Mouse (Mus musculus): ENCODE data around the gene Smg7. TPM values are rescaled to one million over a fixed set of nuclear protein-coding genes. Genes with fewer than 3 reads are reported as not detected.

The Smg7 gene
- total RNA-seq, 2 experiments from 2014 or later, result 78.9 to 80.4 TPM

DNA sequence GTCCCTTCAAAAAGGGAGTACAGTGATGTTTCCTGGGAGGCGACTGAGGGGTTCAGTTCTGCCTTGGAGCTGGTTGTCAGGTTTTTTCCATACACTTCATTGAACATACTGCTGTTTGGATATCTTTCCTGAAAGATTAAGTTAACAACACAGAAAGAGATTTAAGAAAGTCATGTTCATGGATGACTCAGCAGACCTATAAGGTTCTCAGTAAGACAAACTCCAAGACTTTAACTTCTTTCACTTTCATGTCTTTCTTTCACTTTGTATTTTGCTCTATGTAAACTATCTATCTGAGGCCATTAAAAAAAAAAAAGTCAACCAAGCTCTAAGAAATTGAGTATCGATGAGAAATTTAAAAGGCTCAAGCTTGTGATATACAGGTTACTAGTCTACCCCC is 61.4 kb downstream of the Smg7 start:
- no peak for DNase-seq (ENCODE audit: low spot score in 2 of 2)

DNA sequence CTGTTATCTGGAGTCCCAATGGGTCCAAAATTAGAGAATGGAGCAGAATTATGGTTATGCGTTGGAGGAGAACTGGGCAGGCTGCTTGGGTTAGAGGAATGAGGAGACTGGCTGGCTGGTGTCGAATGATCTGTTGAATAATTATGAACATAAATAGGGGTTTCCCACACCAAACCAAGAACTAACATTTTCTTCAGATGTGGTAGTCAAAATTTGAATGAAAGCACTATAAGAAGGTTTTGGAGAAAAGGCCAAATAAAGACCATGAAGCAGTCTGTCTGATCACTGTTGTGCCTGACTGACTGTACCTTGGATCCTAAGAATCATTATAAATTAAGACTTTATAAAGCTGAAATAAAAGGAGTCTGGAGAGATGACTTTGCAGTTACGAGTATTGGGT is 62.1 kb downstream of the Smg7 start:
- no peak for DNase-seq (ENCODE audit: low spot score in 2 of 2)

DNA sequence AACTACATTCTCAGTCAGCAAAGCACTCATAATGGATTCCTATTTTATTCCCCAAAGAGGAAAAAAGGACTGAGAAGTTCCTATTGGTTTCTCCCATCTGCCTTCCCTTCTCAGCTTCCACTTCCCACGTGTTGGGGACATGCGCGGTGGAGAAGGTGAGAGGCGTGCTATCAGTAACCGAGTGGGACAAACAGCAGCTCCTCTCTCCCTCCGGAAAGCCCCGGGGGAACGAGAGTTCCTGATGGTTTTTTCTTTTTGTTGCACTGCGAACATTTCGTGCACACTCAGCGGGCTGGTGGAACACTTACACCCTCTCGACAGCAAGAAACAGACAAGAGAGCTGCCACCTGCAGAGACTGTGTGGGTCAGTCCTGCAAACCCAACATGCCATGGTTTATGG is 63.6 kb downstream of the Smg7 start:
- DNase-seq (ENCODE audit: low spot score in 2 of 2), result peak in 1 of 2 experiments; percentile 50

DNA sequence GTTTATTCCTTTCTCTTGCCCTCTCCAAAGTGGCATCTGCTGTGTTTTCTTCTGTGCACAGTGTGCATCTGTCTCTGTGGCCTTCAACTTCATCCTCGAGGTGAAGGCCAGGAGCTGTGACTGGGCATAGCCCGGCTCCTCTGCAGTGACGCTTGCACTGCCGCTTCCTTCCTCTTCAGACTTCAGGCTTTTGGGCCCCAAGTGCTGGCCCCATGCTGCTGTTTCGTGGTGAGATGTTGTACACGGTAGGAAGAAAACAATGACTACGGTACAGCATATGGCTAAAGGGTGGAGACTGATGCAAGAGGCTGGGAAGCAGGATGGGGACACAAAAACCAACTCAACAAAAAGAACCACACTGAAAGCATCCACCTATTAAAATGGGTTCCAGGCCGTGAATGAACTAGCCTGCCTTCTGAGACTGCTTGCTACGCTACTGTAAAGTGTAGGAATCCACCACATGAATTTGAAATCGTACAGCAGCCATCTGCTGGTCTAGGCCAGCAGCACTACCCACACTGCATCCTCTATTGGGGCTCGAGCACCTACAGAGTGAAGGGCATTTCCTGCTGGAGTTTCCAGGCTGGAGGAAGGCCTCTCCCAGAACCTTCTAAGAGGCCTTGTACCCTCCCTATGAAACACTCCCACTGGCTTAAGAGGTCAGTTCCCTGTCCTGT is 64.3 kb downstream of the Smg7 start:
- DNase-seq (ENCODE audit: low spot score in 2 of 2), result no peak

DNA sequence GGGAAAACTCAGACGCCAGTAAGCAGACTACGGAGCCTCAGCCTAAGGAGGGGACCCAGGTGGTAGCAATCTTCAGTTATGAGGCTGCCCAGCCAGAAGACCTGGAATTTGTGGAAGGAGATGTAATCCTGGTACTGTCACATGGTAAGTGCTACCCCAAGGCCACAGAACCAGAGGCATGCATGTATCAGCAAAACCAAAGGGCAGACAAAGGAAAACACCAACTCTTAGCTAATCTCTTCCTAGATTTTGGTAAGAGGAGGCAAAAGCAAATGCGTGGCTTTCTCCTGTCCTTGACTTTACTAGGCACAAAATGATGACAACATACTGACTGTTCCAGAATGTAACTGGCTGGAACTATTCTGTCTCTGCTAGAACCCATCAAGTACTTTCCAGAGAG is 67.4 kb downstream of the Smg7 start:
- no peak for DNase-seq (ENCODE audit: low spot score in 2 of 2)

DNA sequence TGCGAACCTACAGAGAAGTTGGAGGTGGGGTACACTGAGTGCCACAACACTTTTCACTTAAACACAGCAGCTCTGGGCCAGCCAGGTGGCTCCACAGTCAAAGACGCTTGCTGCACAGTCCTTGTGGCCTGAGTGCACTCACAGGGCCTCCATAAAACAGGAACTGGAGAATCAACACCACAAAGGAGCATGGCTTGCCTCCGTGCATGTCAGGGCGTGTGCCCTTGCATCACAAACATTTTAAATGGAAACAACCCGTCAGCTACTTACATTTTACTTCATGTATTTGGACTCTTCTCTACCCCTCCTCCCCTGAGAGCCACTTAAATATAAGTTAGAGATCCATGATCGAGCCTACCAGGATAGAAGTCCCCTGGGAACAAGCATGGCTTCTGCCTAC is 70.1 kb downstream of the Smg7 start:
- no peak for DNase-seq (ENCODE audit: low spot score in 2 of 2)

DNA sequence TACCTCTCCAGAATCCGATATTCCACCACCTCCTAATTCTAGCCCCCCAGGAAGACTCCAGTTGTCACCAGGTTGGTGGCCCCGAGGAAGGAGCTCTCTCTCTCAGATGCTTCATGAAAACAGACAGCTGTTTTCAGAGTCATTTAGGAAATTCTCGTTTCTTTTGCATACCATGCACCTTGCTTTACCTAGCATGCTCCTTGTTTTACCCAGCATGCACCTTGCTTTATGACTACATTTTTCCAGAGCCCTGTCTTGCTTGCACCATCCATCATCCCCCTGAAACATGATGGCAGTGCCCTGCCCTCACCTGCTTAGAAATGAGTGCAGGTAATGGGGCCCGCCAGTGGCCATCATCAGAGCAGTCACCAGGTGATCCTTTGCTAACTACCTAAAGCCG is 70.8 kb downstream of the Smg7 start:
- DNase-seq (ENCODE audit: low spot score in 2 of 2), result no peak

DNA sequence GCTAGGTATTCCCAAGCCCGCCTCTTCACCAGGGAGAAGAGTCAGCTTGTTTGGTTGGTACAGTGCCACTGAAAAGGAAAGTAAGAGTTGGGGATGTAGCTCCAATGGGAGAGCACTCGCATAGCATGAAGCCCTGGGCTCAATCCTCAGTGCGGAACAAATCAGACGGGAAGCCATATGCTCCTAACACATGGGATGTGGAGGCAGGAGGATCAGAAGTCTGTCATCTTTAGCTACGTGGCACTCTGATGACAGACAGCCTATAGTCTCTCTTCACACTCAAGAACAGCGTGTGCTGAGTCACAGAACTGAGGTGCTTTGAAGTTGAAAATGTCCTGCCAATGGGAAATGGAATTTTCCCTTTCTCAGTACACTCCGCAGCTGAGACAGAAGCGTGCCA is 71.4 kb downstream of the Smg7 start:
- DNase-seq (ENCODE audit: low spot score in 2 of 2), result peak in 1 of 2 experiments; percentile 88

DNA sequence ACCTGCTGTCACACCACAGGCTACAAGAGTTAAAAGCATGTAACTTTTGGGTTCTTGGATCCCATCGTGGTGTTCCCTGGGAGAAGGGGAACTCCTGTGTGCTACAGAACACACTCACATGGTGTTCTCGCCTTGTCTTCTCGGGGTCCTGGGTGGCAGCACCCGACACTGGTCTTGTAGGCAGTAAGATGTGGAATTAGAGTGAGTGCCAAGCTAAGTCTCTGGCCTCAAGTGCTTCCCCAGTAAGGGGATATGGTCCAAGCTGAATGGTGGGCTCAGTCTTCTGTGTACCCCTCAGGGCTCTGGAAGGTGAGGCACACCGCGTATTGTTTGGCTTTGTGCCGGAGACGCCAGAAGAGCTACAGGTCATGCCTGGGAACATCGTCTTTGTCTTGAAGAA is 72.4 kb downstream of the Smg7 start:
- DNase-seq (ENCODE audit: low spot score in 2 of 2), result no peak

DNA sequence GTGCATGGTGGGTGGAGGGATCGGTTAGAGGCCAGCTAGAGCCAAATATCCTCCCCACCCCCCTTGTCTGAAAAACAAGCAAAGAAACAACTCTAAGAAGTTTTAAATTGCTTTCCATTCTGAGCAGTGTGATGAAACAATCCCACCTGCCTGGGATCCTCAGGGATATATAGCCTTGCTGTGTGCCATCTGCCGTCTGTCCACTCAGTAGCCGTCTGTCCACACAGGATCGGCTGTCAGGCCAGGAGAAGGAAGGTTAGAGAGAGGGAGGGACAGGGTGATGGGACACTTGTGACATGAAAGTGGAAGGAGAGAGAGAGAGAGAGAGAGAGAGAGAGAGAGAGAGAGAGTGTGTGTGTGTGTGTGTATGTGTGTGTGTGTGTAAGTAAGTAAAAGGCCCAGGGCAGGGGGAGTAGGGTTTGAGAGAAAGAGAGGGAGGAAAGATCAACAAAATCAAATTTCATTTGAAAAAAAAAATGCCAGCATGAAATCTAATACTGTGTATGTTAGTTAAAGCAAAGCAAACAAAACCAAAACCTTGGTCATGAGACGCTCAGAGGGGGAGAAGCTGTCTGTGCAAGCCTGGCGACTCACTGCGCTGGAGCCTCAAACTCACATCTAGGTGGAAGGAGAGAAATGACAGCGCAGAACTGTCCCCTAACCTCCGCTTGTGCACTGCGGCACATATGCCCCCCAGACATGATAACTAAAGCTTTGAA is 73.7 kb downstream of the Smg7 start:
- DNase-seq (ENCODE audit: low spot score in 2 of 2), result no peak

DNA sequence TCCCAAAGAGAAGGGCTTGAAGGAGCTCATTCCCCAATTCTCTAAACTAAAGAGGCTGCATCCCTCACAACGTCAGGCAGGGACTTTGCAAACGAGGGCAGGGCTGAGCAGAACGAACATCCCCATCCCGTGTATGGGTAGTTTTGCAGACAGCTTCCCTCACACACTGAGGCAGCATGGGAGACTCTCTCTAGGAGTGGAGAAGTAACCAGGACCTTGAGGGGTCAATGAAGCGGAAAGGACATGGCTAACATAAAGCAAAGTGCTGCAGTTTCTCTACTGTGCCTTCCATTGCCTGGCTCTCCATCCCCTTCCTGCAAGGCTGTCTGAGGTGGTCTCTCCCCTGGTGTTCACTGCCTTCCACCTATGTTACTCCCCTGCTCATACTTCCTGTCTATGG is 74.3 kb downstream of the Smg7 start:
- DNase-seq (ENCODE audit: low spot score in 2 of 2), result no peak

DNA sequence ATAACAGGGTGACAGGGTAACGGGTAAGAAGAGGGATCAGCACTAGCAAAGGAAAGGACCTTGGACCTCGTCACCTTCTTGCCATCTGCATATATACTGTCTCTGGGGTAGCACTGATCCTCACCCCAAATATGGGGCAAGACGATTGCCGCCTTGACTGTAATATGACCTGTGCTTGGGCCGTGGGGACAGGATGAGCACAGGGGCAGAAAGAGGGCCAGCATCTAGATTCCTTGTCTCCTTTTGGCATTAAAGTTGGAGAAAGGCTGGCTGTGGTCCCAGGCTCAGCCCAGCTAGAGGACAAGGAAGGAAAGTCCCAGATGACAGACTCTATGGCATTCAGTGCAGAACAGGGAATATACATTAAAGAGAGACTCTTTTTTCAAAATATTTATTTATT is 76.0 kb downstream of the Smg7 start:
- DNase-seq (ENCODE audit: low spot score in 2 of 2), result no peak

DNA sequence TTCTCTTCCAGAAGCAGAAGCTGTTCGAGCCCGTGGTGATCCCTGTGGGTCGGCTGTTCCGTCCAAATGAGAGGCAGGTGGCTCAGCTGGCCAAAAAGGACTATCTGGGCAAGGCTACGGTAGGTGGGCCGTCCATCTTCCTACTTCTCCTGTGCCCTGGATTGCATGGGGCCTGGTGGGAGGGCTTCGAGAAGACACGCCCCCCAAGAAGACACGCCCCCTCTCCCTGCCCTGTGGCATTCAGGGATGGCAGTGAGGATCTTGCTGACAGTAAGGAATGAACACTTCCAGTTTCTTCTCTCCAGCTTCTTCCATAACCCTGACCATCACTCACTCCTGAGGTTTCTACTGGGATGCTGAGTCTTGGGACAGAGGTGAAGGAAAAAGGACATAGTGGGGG is 78.2 kb downstream of the Smg7 start:
- no peak for DNase-seq (ENCODE audit: low spot score in 2 of 2)

DNA sequence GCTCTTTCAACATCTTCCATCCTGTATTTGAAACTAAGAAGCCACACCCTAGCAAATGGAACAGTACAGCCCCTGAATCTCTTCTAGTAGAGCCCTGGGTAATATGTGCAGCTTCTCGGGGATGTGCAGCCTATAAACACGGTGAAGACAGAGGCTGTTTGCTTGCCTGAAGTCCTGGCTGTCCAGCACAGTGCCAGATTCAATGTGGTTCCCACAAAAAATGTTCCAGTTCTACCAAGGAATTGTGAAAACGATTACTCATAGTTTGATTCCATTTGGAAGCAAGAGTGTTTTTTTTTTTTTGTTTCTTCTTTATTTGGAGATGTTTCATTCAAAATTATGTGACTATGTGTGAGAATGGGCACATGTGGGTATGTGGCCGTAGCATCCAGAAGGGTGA is 80.7 kb downstream of the Smg7 start:
- no peak for DNase-seq (ENCODE audit: low spot score in 2 of 2)

DNA sequence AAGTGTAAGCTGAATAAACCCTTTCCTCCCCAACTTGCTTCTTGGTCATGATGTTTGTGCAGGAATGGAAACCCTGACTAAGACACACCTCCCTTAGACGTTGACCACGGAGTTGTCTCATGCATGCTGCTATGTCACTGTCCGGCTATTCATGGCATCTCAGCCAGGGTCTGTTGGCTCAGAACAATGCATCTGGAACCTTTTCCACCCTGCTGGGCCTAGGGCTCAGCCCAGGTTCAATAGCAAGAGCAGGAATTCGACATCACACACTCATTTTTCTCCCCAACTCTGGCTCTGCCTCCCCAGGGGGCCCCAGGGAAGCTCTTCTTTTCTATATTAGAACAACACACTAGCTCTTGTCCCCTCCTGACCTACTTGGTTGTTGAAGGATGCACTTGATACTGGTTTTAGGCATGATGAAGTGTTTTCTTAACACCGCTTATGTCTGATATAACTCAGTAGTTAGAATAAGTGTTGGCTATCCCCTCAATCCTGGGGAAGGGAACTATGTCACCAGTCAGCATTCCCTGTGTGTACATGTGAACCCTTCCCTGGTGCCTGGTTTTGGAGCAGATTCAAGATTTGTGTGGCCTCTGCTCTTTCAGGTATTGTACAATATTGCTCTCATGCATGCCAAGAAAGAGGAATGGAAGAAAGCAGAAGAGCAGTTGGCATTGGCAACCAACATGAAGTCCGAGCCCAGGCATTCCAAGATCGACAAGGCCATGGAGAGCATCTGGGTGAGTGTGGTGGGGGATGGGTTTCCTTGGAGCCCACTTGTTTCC is 81.3 kb downstream of the Smg7 start:
- no peak for DNase-seq (ENCODE audit: low spot score in 2 of 2)

DNA sequence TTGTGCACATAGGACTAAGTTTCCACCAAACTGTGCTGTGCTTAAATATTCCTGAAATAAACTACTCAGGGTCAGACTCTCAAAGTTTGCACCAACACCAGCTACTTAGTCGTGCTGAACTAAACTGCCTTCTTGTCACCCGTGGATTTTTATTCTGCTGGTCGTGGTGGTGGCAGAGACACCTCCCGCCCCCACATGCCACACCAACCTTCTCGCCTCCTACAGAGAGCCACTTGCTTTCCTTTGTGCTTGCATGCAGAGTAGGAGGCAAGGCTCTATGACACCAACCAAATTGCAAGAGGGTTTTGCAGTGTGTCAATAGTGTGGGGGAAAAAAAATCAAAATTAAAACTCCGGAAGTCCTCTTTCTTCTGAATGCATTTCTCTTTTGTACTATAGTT is 82.9 kb downstream of the Smg7 start:
- DNase-seq (ENCODE audit: low spot score in 2 of 2), result no peak

DNA sequence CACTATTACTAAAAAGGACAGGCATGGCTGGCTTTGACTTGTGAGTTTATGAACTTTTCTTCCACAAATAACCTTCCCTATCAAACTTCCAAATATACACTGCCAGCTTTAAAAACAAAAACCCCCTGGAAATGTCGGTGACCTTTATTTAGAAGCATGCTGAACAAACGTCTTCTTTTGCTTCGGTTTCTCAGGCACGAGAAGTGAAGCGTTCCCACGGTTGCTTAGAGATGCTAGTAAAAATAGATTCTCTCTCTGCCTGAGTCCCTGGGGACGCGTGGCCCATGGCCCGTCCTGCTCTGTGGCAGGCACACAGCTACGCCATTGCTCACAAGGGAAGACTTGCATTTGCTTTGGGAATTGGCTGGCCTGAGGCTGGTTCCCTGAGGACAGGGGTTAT is 84.7 kb downstream of the Smg7 start:
- DNase-seq (ENCODE audit: low spot score in 2 of 2), result peak in 1 of 2 experiments; percentile 43

DNA sequence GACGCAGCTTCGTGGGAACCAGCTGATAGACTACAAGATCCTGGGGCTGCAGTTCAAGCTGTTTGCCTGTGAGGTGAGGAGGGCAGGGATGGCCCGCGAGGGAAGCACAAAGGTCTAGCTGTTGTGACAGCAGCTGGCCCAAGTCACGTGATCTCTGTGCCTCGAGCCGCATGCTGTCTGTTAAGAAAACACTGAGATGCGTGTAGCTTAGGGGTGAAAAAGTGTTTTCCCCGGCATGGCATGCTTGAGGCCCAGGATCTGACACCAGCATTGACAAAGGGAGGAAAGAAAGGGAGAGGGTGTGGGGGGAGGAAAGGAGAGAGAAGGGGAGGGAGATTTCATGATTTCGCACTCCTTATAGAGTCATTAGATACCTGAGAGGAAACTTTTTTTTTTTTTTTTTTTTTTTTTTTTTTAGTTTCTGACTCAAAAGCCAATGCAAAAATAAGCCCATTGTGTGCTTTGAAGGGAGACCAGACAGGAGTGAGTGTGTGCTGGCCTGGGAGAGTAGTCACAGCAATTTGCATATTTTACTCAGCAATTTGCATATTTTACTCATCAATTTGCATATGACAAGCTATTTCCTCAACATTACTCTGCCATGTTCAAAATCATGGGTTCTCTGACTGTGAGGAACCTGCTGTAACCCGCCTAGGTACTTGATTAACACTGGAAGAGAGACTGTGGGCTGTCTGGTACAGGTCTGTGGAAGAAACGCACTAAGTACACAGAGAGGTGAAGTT is 85.2 kb downstream of the Smg7 start:
- no peak for DNase-seq (ENCODE audit: low spot score in 2 of 2)

DNA sequence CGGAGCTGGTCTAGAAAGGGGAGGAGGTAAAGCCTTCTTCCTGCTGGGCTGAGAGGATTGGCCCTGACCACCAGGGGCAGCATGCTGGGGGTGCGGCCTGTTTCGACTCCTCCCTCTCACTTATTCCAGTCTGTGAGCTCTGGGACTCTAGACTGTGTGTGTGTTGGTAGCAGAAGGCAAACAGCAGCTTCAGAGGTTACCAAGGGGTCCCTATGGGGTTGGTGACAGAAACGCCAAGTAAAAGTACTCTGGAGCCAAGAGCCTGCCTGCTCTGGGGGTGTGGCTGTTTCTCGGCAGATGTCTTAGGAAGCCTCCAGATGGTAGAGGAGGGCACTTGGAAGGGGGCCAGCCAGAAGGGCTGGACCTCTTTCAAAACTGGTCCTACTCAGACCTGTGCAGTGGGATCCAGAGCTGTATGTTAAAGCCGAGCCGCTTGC is 87.2 kb downstream of the Smg7 start:
- no peak for DNase-seq (ENCODE audit: low spot score in 2 of 2)

DNA sequence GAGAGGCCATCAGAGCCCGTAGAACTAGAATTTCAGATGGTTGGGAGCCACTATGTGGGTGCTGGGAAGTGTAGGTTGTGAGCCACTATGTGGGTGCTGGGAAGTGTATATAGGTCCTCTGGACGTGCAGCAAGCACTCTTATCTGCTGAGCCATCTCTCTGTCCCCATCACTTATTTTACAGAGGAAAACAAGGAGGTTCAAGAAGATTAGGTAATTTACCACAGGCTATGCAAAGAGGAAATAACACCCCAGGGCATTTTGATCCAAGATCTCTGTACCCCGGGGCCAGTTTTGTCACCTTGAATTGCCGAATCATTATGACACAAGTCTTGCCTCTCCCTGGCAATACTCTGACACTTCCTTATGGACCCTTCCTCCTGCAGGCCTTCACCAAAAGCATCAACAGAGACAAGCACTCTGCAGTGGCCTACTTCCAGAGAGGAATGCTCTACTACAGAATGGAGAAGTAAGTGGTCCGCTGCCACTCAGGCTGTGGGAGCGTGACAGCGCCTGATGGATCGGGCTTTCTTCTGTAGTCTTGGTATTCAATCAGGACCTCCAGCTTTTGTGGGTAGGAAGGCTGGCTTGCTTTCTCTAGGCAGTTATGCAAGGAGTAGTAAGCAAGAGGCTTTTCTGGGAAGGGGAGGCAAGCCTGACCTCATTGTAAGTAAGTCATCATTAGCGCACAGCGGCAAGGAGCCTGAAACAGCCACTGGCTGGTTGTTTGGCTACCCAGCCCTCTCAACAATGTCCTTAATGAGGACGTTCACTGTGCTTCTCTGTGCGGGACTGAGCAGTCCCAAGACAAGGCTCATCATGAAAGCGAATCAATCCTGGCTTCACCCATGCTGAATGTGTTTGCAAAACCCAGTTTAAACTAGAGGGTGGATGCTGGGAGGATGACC is 91.7 kb downstream of the Smg7 start:
- no peak for DNase-seq (ENCODE audit: low spot score in 2 of 2)
